Mouse (Mus musculus) hindbrain, embryonic 15.5 days (tissue): ENCODE results near the gene Erich4. TPM values are rescaled to one million over a fixed set of nuclear protein-coding genes. Genes with fewer than 3 reads are reported as not detected.

Source experiments
- ATAC-seq: fragments of 200-750 bp; cut with Nextera tagmentation; 2 replicates; pipeline ENCODE4 v1.8.0; 2017; ENCODE audit warnings: low read depth, moderate number of reproducible peaks, moderate TSS enrichment; ENCODE audit not compliant: low FRiP score
- H3K27ac ChIP-seq: fragments of 300-500 bp; sonication (generic); replicated peaks from 2 replicates; pipeline ENCODE4 v1.5.1; 2015; ENCODE audit warnings: mild to moderate bottlenecking, inconsistent platforms
- H3K27me3 ChIP-seq: fragments of 300-500 bp; sonication (generic); 2 replicates; pipeline ENCODE4 v1.6.1; 2015; ENCODE audit warnings: control low read depth, inconsistent platforms
- H3K36me3 ChIP-seq: fragments of 300-500 bp; sonication (generic); 2 replicates; pipeline ENCODE4 v1.6.1; 2015; ENCODE audit warnings: control low read depth, inconsistent platforms
- H3K4me1 ChIP-seq: fragments of 300-500 bp; sonication (generic); replicated peaks from 2 replicates; pipeline ENCODE4 v1.6.1; 2015; ENCODE audit warnings: control low read depth, inconsistent platforms
- H3K4me2 ChIP-seq: fragments of 300-500 bp; sonication (generic); 2 replicates; pipeline ENCODE4 v1.6.1; 2015; ENCODE audit warnings: moderate library complexity, mild to moderate bottlenecking, inconsistent platforms
- H3K4me3 ChIP-seq: fragments of 300-500 bp; sonication (generic); 2 replicates; pipeline ENCODE4 v1.5.1; 2015; ENCODE audit warnings: mild to moderate bottlenecking, inconsistent platforms
- H3K9ac ChIP-seq: fragments of 300-500 bp; sonication (generic); 2 replicates; pipeline ENCODE4 v1.6.1; 2015; ENCODE audit warnings: inconsistent platforms
- H3K9me3 ChIP-seq: fragments of 300-500 bp; sonication (generic); 2 replicates; pipeline ENCODE4 v1.6.1; 2016; ENCODE audit warnings: control low read depth, inconsistent platforms
- WGBS: fragments of 180-500 bp; shearing (Covaris S2); methylation state at CpG from one replicate; pipeline ENCODE4 v1.1.7; 2015; 5-methylcytosine and 5-hydroxymethylcytosine counted together
- polyA plus RNA-seq: library from polyadenylated mRNA; unstranded; fragments of >200 nt; fragmentation: Nextera tagmentation; extraction: Ambion mirVana; gene quantifications from 2 replicates; pipeline ENCODE4 v1.2.1, GENCODE M21; 2015

The Erich4 gene
- polyA plus RNA-seq, 1 experiment from 2014 or later, result not detected

GRCm38 (mm10) chr7:25619722-25619991 lies 4.0 kb upstream of the Erich4 start:
- Histone ChIP-seq H3K27me3 (no peaks in the 10 kb centered on the region), H3K9ac (peak overlapping the region; percentile 61), H3K36me3 (no peaks in the 10 kb centered on the region), H3K4me1 (peaks cover 11% of the 10 kb centered on the region), H3K4me3 (peak overlapping the region; percentile 81), H3K4me2 (peak overlapping the region; percentile 73), H3K27ac (peak overlapping the region; percentile 79), H3K9me3 (no peaks in the 10 kb centered on the region)
- ATAC-seq, result no peak
- 18% methylated on average over 5 of the region's 5 CpGs for WGBS

- Histone ChIP-seq H3K4me1 (peaks cover 11% of the 10 kb centered on the region), H3K9me3 (no peaks in the 10 kb centered on the region), H3K27ac (peak within 1 kb of the TSS; percentile 79), H3K36me3 (no peaks in the 10 kb centered on the region), H3K4me2 (peak within 1 kb of the TSS; percentile 73), H3K9ac (peak within 1 kb of the TSS; percentile 61), H3K4me3 (peak within 1 kb of the TSS; percentile 81), H3K27me3 (no peaks in the 10 kb centered on the region)
- under 1% methylated on average over 53 of the region's 53 CpGs for WGBS
- ATAC-seq, result peak; percentile 96
These were observed 3.4 kb upstream of the Erich4 start, which contains the start of gene Dmac2 for GRCm38 (mm10) chr7:25618865-25619721. TSS of gene Dmac2 (plus strand) at chr7:25619414.

GRCm38 (mm10) chr7:25617376-25618160 lies 1.9 kb upstream of the Erich4 start:
- no peak for ATAC-seq
- 85% methylated on average over 10 of the region's 10 CpGs for WGBS

DNA sequence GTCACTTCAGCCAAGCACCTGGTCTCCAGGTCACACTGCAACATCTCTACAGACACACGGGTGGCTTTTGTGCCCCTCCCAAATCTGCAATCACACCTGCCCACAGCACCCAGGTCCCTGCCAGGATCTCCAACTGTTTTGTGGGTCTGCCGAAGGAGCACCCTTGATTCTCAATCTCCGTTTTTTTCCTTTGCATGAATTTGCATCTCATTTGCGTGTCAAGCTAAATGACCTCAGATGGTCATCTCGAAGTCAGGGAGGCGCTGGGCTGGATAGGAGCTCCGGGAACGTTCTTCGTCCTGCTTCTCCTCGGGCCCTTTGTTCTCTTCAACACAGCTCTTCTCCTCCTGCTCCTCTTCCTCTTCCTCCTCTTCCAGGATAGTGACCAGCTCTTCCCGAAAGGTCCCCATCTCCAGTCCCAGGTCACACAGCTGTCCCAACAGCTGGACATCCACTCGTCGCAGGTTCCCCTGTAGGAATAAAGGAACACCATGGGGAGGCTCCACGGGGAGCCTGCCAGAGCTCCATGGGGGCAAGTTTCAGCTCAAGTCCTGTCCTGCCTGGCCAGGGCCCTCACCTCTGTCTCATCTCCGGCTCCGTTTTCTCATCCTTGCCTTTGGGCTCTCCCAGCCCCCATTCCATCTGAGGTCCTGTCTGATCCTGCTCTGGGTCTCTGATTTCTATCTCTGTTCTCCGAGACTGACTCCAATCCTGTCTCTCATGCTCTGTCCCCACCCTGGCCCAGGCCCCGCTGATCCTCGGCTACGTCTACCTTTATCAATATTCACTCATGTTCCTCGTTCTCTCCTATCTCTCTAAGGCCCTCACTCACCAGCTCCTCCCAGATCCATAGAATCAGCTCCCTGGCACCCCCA lies 624 bp downstream of the Erich4 start:
- Histone ChIP-seq H3K27ac (no peak overlapping the region), H3K27me3 (no peaks in the 10 kb centered on the region), H3K9me3 (no peaks in the 10 kb centered on the region), H3K36me3 (no peaks in the 10 kb centered on the region), H3K4me2 (no peak overlapping the region), H3K9ac (no peak overlapping the region), H3K4me3 (no peak overlapping the region), H3K4me1 (peaks cover 9% of the 10 kb centered on the region)
- 73% methylated on average over 21 of the region's 21 CpGs for WGBS
- ATAC-seq, result no peak

More at GRCm38 (mm10) chr7:25617376-25618160, 1.9 kb upstream of the Erich4 start:
- H3K9me3 ChIP-seq, result no peaks in the 10 kb centered on the region
- H3K4me1 ChIP-seq, result peaks cover 11% of the 10 kb centered on the region
- H3K4me2 ChIP-seq, result no peak overlapping the region
- no peak overlapping the region for H3K4me3 ChIP-seq
- no peaks in the 10 kb centered on the region for H3K27me3 ChIP-seq
- H3K9ac ChIP-seq, result no peak overlapping the region
- no peak overlapping the region for H3K27ac ChIP-seq
- no peaks in the 10 kb centered on the region for H3K36me3 ChIP-seq

GRCm38 (mm10) chr7:25614086-25614485 lies 1.6 kb downstream of the Erich4 start:
- Histone ChIP-seq H3K36me3 (no peaks in the 10 kb centered on the region), H3K9me3 (no peaks in the 10 kb centered on the region)
- no peak for ATAC-seq

GRCm38 (mm10) chr7:25611501-25611900 lies 4.2 kb downstream of the Erich4 start:
- Histone ChIP-seq H3K27me3 (no peaks in the 10 kb centered on the region), H3K4me3 (no peak overlapping the region), H3K36me3 (no peaks in the 10 kb centered on the region), H3K4me1 (no peaks in the 10 kb centered on the region), H3K27ac (no peak overlapping the region), H3K4me2 (no peak overlapping the region), H3K9ac (no peak overlapping the region), H3K9me3 (no peaks in the 10 kb centered on the region)
- 50% methylated on average over 7 of the region's 7 CpGs for WGBS
- no peak for ATAC-seq

More at GRCm38 (mm10) chr7:25614086-25614485, 1.6 kb downstream of the Erich4 start:
- WGBS, result 85% methylated on average over 5 of the region's 5 CpGs
- H3K4me2 ChIP-seq, result no peak overlapping the region
- H3K4me3 ChIP-seq, result no peak overlapping the region
- no peaks in the 10 kb centered on the region for H3K27me3 ChIP-seq
- H3K27ac ChIP-seq, result no peak overlapping the region
- H3K4me1 ChIP-seq, result 0 out of 2 replicates have a peak, but pooled peaks cover 3% of the 10 kb centered on the region
- H3K9ac ChIP-seq, result no peak overlapping the region

GRCm38 (mm10) chr7:25610056-25610455 lies 5.6 kb downstream of the Erich4 start:
- no peak overlapping the region for H3K4me2 ChIP-seq
- 40% methylated on average over 6 of the region's 6 CpGs for WGBS
- no peaks in the 10 kb centered on the region for H3K27me3 ChIP-seq
- H3K9ac ChIP-seq, result no peak overlapping the region
- no peak overlapping the region for H3K4me3 ChIP-seq
- H3K27ac ChIP-seq, result no peak overlapping the region
- no peaks in the 10 kb centered on the region for H3K9me3 ChIP-seq
- H3K4me1 ChIP-seq, result no peaks in the 10 kb centered on the region
- no peaks in the 10 kb centered on the region for H3K36me3 ChIP-seq
- ATAC-seq, result no peak

GRCm38 (mm10) chr7:25607196-25607595 lies 8.5 kb downstream of the Erich4 start:
- Histone ChIP-seq H3K4me3 (no peak overlapping the region), H3K9ac (no peak overlapping the region), H3K9me3 (no peaks in the 10 kb centered on the region), H3K27ac (no peak overlapping the region), H3K4me2 (no peak overlapping the region), H3K36me3 (no peaks in the 10 kb centered on the region), H3K27me3 (no peaks in the 10 kb centered on the region), H3K4me1 (no peaks in the 10 kb centered on the region)
- WGBS, result 80% methylated on average over 2 of the region's 2 CpGs
- ATAC-seq, result no peak

DNA sequence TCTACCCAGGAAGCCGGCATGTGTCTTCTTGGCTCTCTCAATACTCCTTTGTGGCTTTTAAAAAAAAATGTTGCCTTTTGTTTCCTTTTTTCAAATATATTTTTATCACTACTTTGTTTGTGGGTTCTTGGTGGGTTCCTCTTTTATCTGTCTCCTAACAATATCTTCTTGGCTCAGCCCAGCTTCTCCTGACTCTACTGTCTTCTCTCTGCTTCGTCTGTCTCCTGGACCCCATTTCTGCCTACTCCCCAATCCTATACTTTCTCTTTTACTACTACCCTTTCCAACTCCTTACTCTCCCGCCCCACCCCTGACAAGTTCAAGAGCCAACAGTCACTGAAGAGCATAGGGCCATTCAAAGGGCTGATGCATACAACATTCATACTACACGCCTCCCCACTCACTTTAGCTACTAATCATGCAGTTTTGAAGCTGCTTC lies 9.0 kb downstream of the Erich4 start:
- H3K27ac ChIP-seq, result no peak overlapping the region
- 81% methylated on average over 4 of the region's 4 CpGs for WGBS
- no peaks in the 10 kb centered on the region for H3K9me3 ChIP-seq
- no peak overlapping the region for H3K4me3 ChIP-seq
- no peaks in the 10 kb centered on the region for H3K27me3 ChIP-seq
- no peak for ATAC-seq
- no peak overlapping the region for H3K9ac ChIP-seq
- H3K36me3 ChIP-seq, result no peaks in the 10 kb centered on the region
- no peak overlapping the region for H3K4me2 ChIP-seq
- no peaks in the 10 kb centered on the region for H3K4me1 ChIP-seq

DNA sequence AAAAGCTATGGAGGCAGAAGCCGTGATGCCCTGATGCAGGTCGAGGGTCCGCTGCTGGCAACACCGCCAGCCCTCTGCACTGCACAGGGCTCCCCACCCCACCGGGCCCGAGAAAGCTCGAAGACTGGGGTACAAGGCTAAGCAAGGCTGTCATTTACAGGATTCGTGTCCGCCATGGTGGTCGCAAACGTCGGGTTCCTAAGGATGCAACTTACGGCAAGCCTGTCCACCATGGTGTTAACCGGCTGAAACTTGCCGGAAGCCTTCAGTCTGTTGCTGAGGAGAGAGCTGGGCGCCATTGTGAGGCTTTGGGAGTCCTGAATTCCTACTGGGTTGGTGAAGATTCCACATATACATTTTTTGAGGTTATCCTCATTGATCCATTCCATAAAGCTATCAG lies 14.3 kb downstream of the Erich4 start:
- Histone ChIP-seq H3K9me3 (no peaks in the 10 kb centered on the region), H3K4me3 (no peak overlapping the region), H3K4me2 (no peak overlapping the region), H3K27me3 (0 out of 2 replicates have a peak, but pooled peaks cover 4% of the 10 kb centered on the region), H3K36me3 (no peaks in the 10 kb centered on the region), H3K9ac (no peak overlapping the region), H3K4me1 (peaks cover 5% of the 10 kb centered on the region; the same call in 1 of the 2 replicates), H3K27ac (no peak overlapping the region)
- 91% methylated on average over 16 of the region's 16 CpGs for WGBS
- ATAC-seq, result no peak

DNA sequence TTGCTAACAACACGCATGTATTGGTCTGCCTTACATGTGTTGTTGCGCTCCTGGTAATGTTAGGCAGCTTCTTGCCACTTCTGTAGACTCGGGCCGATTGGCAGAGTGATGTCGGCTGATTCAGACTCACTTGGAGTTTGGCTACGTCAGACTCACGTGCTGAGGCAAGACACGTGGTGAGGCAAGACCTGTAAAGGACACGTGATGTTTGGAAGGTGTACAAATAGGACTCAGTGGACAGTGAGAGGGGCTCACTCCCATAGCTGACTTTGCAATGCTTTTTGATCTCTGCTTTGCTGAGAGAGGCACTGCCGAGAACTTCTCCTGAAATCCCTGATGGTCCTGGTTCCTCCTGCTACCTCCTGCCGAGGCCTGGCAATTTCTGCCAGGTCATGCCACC lies 15.0 kb downstream of the Erich4 start:
- Histone ChIP-seq H3K4me2 (no peak overlapping the region), H3K27ac (no peak overlapping the region), H3K27me3 (0 out of 2 replicates have a peak, but pooled peaks cover 4% of the 10 kb centered on the region), H3K9ac (no peak overlapping the region), H3K4me3 (no peak overlapping the region), H3K9me3 (no peaks in the 10 kb centered on the region), H3K4me1 (peaks cover 5% of the 10 kb centered on the region; the same call in 1 of the 2 replicates), H3K36me3 (no peaks in the 10 kb centered on the region)
- ATAC-seq, result no peak
- 90% methylated on average over 11 of the region's 11 CpGs for WGBS
